Comparison of ENCODE assay signal across 20 mouse cellular contexts in the genomic region with DNA sequence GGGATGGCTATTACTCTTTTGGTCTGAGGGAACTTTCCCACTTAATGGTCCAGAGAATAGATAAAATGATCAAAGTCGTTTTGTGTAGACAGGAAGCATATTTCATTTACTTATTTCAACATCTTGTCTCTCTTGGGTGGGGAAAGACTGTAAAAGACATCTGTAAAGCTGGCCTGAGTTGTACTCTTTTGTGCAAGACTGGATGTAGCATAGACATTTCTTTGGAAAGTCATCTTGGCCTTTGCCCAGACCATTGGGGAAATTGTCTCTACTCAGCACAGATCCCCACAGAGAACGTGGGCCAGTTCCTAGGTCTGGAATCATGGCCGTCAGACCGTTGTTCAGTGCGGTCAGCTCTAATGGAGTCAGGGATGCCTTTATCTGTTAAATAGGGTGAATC.
DNase-seq lines count a peak whose midpoint lies in the region; ATAC-seq and TF ChIP-seq lines count a peak whose summit lies in the region.
"Had no signal": no experiment of that assay in that cellular context is flagged by ENCODE, and none has a peak within 500 bp of the region (broad histone marks: within the 10 kb centered on the region; RNA-seq: fewer than 3 reads in every experiment).

No protein-coding gene starts in this region.

- no peak overlapping the region for H3K9ac ChIP-seq in lung, embryonic 16.5 days (ENCODE audit: low read length)
- H3K9ac ChIP-seq: embryonic facial prominence, embryonic 13.5 days; forebrain, embryonic 12.5 days; heart, embryonic 13.5 days; hindbrain, embryonic 14.5 days had no signal

- peak; percentile 31; the same call in 1 of the 2 replicates for ATAC-seq in lung, embryonic 16.5 days (ENCODE audit: low read depth)
- ATAC-seq: forebrain, embryonic 16.5 days had no signal

- no peaks in the 10 kb centered on the region for H3K36me3 ChIP-seq in lung, embryonic 16.5 days (ENCODE audit: control insufficient read depth, insufficient read depth, low read length)
- H3K36me3 ChIP-seq: embryonic facial prominence, embryonic 13.5 days; forebrain, embryonic 12.5 days; hindbrain, embryonic 10.5 days had no signal

- H3K4me1 ChIP-seq in lung, embryonic 16.5 days (replicated peaks; ENCODE audit: control insufficient read depth, insufficient read depth, low read length): no peaks in the 10 kb centered on the region
- peaks cover 2% of the 10 kb centered on the region; the same call in 1 of the 2 replicates for H3K4me1 ChIP-seq in lung, adult 2 months (ENCODE audit: control insufficient read depth, insufficient read depth, low read length)
- H3K4me1 ChIP-seq: hindbrain, embryonic 10.5 days had no signal

- WGBS in lung, embryonic 16.5 days: 75% methylated on average over 5 of the region's 5 CpGs
- 60% methylated on average over 5 of the region's 5 CpGs for WGBS in lung, adult 2 months

- peak; percentile 23 to 32 for DNase-seq in heart, adult 9 months (ENCODE audit: low spot score in 2 of 2)
- DNase-seq in heart, postnatal 14 days: no peak
- DNase-seq in lung, adult 2 months: no peak
- peak; percentile 4 for DNase-seq in urinary bladder, postnatal 25 days (ENCODE audit: low spot score)
- DNase-seq in urinary bladder, adult 2 months (ENCODE audit: low spot score): no peak
- peak; percentile 17 for DNase-seq in skeletal muscle tissue, adult 2 months (ENCODE audit: low read depth, low spot score)
- no peak for DNase-seq in yolk sac, embryonic 10.5 days (ENCODE audit: low spot score)
- DNase-seq: adrenal gland, adult 2 months; adrenal gland, postnatal 25 days; cerebellum, adult 18-20 months; cerebellum, adult 9-11 months; cerebellum, postnatal 36 days; gastrocnemius, postnatal 14 days had no signal

- no peaks in the 10 kb centered on the region for H3K9me3 ChIP-seq in lung, embryonic 16.5 days (ENCODE audit: control insufficient read depth, low read length)
- H3K9me3 ChIP-seq: embryonic facial prominence, embryonic 13.5 days; forebrain, embryonic 12.5 days; heart, embryonic 13.5 days; hindbrain, embryonic 10.5 days had no signal

- no peak overlapping the region for H3K27ac ChIP-seq in lung, embryonic 16.5 days (ENCODE audit: low read length)
- H3K27ac ChIP-seq: embryonic facial prominence, embryonic 13.5 days; forebrain, embryonic 12.5 days; heart, embryonic 13.5 days; hindbrain, embryonic 10.5 days had no signal

- H3K4me2 ChIP-seq in lung, embryonic 16.5 days (ENCODE audit: low read depth, low read length): no peak overlapping the region
- H3K4me2 ChIP-seq: embryonic facial prominence, embryonic 13.5 days; forebrain, embryonic 12.5 days; heart, embryonic 13.5 days; hindbrain, embryonic 14.5 days had no signal

- intact Hi-C loops in heart, postnatal 14 days (cut with DNase I): no loop called here

- H3K27me3 ChIP-seq in lung, embryonic 16.5 days (ENCODE audit: control insufficient read depth, insufficient read depth, low read depth, low read length): no peaks in the 10 kb centered on the region
- H3K27me3 ChIP-seq: embryonic facial prominence, embryonic 13.5 days; forebrain, embryonic 12.5 days; heart, embryonic 13.5 days had no signal

- H3K4me3 ChIP-seq in lung, embryonic 16.5 days (ENCODE audit: low read length): no peak overlapping the region
- H3K4me3 ChIP-seq in lung, adult 2 months (replicated peaks; ENCODE audit: extremely low read depth, low read depth, low read length): no peak overlapping the region
- H3K4me3 ChIP-seq: embryonic facial prominence, embryonic 13.5 days; forebrain, embryonic 12.5 days; heart, embryonic 13.5 days; hindbrain, embryonic 10.5 days had no signal

- no peak for TF ChIP-seq CTCF in lung, adult 2 months (IDR thresholded peaks at IDR 0.05; ENCODE audit: insufficient read depth, low read length)

- no peak for TF ChIP-seq POLR2A in lung, adult 2 months (IDR thresholded peaks at IDR 0.05; ENCODE audit: borderline replicate concordance, extremely low read depth, low read depth, low read length)

Comparison
In these comparisons a context has a peak if more than half of its experiments do, and no peak if none do; other contexts are left out.
1. DNase-seq: peak in heart, adult 9 months (2 of 2), urinary bladder, postnatal 25 days (single experiment) and skeletal muscle tissue, adult 2 months (single experiment); none in heart, postnatal 14 days (0 of 2), lung, adult 2 months (single experiment), urinary bladder, adult 2 months (single experiment) and yolk sac, embryonic 10.5 days (single experiment).